Mouse (Mus musculus): Measurements from ENCODE around the gene Fam214b.

Gene Fam214b

DNA sequence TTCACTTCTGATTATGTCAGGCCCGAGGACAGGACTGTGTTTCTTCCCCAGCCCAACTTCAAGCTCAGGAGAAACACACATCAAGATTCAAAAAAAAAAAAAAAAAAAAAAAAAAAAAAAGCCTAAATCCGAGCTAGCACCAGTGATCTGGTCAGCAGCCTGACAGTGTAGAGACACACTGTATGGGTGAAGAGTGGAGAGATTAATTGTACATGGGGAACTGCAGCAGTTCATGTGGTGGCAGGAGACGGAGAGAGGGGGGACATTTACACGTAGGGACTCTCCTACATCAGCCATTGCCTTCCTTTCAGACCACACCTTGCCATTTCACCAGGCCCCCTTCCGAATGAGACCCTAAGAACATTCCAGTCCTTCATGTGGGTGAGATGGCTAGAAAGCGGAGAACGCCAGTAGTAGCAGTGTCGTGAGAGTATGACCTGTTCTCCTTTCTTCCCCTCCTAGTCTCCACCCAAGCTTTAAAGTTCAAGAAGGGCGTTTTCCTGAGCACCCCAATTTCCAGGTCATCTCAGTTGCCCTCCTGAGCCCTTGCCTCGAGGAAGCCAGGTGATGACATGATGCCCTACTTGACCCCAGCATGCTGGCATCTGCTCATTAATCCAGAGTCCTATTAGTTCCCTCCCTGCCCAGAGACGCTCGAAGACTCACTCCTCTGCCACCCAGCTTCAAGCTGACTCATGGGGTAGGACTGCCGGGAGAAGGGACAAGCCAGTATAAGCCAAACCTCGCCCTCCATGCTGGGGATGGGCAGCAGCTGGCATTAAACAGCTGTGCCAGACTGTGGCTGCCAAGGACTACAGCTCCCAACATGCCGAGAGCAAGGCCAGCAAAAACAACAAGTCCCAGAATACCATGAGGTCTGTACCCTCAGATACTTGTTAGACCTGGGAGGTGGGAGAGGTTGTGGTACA, 7.2 kb downstream of the Fam214b start:
- DNase-seq = peak; percentile 71 to 73

DNA sequence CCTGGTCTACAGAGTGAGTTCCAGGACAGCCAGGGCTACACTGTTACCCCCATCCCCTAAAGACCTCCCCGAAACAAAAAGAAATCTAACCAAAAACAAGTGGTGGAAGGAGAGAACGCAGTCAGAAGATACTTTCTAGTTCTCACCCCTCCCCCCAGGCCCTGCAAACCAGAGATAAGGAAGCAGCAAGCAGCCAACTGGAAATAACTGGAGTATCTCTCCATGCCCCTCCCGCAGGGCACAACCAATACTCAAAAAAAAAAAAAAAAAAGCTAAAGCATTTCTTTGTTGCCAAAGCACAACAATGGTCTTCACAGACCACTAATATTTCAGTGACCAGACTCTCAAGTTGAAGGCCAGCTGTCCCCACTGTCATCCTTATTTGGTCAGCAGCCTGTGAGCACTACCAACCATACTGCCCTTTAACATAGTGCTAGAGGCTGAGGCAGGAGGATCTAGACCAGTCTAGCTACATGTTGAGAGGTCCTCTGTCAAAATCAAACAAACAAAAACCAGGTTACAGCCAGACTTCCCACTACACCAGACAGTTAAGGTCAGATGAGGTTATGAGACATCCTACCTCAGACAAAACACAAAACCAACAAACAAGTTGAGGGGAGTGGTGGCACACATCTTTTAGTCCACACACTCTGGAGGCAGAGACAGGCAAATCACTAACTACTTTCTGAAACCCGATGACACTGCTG, 8.0 kb downstream of the Fam214b start:
- DNase-seq = peak in 1 of 2 experiments; percentile 23

DNA sequence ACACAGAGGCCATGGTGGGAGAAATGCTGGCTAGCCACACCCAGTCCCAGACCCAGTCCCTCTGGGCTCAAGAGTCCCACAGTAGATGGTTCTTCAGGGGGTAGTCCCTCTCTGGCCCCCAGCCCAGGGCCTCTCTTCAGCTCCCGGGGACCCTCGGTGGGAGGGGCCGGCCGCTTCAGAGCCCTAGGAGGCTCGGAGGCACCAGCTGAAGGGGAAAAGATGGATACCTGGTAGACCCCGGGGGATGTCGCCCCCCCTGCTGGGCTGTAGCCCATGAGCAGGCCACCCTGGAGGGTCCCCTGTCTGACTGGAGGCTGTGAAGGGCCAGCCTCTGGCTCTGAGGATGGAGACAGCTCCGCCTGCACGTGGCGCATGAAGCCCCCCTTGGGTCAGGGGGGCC, 9.7 kb downstream of the Fam214b start:
- peak in 1 of 2 experiments; percentile 25 for DNase-seq

DNA sequence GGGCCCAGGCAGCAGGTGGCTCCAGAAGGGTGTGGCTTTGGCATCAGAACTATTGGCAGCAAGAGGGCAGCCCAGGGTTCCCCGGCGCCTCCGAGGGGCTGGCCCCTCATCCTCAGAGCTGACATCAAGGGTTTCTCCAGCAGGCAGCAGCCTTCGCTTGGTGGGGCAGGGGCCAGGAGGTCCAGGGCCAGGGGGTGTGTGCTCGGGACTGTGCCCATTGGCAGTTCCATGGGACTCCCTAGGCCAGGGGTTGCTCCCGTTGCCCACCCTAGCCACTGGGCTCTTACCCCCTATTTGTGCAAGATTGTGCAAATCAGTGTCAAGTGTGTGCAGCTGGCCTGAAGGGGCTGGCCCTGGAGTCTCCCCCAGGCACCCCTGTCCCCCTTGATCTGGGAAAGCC, 10.2 kb downstream of the Fam214b start:
- no peak for DNase-seq

DNA sequence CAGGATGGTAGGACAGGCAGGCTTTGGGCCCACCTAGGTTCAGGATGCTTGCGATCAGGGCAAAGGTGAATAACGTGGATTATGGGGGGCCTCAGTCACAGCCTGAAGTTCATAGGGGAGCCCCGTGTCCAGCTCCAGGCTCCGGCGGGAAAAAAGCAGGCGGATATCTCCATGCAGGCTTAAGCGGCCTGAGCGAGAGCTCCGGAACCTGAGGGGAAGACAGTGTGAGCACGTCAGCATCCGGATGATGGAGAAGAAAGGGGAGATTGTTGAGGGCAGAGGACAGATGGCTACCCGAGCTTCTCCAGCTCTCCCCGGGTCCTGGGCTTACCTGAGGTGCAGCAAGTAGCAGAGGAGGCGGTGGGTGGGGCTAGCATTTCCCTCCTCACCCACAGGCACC, 12.5 kb downstream of the Fam214b start:
- no peak for DNase-seq

DNA sequence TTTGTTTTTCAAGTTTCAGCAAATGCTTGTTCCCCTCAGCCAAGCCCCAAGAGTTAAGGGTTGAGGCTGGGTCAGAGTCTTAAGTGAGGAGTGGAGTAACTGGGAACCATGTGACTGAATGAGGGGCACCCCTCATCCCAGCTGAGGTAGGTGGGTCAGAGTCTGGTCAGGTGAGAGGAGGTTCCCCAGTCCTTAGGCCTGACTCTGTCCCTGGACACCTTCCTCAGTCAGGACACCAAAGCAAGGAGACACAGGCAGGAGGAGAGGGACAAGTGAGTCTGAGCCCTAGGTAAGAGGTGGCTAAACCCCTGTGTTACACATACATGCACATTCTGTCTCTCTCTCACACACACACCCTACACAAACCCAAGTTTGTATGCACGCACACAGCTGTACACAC, 13.5 kb downstream of the Fam214b start:
- peak in 1 of 2 experiments; percentile 24 for DNase-seq

DNA sequence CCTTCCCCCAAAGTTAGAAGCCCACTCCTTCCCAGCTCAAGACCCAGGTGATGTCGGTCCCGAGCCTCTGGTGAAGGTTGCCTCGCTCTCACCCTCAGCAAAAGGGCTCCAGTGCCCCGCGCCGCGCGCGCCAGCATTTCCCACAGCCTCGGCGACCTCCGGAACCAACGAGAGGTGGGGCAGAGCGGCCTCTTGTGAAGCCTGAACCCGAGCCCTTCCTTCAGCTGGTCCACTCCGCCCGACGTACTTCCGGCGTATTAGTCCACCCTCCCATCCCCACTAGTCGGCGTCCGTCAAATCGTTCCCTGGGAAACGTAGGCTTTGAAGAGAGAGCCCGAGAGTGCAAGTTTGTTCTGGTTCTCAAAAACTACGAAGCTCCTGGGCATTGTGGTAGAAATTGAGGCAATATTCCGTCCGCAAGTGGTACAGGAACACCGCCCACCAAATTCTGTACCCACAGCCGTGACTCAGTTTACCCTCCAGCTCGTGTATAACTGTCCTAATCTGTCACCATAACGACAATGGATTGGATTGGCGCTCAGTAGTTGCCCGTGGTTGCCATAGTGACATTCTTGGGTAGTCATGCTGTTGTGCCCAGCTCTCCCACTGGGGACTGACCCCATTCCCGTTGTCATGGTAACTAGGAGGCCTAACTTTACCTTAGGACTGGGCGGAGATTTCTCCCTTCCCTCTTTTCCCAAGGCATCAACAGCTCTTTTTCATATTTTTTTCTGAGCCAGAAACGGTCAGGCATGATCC, 14.6 kb downstream of the Fam214b start, which contains the start of gene Stoml2:
Stoml2 (minus strand) TSS at position 474 of the 759 bp plus-strand sequence.
- DNase-seq = peak; percentile 93 to 96

DNA sequence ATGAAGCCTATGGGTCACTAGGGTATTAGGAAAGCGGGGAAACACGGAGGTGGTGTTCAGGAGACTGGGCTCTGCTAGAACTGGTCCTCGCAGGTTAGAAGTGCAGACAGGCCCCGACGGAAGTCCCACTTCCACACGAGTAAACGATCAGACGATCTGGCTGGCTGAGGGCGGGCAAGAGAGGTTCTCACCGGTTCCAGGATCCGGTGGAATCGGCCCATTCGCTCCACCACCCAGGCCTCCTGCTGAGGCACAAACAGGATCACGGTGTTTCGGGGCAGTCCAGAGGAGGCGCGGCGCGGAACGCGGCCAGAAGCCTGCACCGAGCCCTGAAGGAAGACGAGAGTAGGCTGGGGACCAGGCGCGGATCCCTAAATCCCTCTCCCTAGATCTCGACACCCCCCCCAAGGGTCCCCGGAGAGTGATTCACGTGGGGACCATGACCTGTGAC, 15.2 kb downstream of the Fam214b start:
- DNase-seq = no peak

DNA sequence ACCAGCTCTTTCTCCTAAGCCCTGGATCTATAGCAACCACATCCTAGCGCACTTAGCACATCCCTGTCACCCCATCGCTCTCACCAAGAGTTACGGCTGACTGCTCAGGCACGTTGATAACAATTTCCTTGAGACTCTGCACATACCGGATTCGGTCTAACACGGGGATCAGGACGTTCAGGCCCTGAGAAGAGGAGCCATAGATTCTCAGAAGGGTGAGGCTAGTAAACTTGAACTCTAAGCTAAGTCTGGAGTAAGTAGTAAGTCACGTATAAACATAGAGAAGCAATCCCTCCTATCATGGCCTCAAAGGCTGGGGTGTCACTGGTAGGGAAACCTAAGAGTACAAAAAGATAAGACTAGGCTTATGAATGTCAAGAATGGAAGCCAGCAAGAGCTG, 15.7 kb downstream of the Fam214b start:
- DNase-seq = no peak

DNA sequence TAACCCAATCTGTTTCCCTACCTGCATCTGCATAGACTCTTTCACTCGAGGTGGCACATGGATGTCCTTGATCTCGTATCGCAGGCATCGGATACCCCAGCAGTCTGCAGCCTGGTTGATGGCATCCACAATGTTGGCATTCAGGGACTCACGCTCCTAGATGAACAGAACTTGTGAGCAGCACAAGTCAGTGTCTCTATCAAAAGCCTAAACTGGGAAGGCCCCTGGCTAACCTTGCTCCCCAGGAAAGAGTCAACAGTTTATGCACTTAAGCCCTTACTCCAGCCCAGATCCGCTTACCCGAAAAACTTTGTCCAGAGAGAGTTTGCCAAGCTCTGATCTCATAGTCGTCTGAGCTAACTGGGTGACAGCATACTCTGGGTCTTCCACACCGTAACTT, 16.3 kb downstream of the Fam214b start:
- no peak for DNase-seq

DNA sequence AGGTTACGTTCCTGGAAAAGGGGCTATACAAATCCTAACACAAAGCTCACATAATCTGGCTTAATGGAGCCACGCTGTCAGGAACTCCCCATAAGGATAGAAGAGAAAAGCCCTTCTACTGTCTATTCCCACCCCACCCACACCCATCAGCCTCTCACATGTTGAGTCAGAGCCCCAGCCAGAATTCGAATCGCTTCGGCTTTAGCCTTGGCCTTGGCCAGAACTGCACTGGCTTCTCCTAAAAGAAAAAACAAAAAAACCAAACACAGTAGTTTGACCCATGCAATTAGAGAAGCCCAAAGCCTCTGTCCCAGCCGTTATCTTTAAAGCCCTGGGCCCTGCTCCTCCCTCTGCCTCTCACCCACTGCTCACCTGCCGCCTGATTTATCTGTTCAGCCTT, 16.9 kb downstream of the Fam214b start:
- no peak for DNase-seq

DNA sequence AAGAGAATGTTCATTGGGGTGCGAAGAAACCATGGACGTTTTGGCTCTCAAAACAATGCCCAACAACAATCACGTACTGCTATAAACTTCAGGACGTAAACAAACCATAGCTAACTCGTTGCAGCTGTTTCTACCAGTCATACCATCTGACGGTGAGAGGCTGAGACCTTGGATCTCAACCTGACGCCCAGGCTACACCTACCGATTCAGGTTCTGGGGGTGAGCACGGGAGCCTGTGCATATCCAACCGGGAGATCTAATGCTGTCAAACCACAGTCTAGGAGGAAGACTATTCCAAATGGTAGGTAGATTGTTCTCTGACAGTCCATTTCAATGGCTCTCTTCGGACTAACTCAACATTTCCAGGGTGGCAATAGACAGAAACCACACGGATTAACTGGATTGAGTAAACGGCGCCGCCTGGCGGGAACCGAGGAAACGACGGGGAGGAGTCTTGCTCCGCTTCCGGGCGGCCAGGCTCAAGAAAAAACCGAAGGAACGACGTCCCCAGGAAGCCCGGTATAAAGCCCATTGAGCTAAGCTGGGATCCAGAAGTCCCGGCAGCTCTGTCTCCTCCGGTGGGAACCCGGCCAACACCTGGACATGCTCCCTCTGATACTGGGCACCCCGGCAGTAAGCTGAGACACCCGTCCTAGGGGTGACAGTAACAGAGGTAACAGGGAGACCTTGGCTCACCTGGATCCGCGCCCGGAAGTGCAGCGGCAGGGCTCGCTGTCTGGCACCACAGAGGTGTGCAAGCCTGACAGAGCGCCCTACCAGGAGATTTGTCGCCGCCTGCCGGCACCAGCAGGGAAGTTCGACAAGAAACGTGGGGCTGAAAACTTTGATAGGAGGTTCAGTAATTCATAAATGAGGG, 20.7 kb downstream of the Fam214b start, which contains the start of gene Pigo:
Pigo (minus strand) TSS at position 736 of the 877 bp plus-strand sequence.
- DNase-seq = peak; percentile 99

DNA sequence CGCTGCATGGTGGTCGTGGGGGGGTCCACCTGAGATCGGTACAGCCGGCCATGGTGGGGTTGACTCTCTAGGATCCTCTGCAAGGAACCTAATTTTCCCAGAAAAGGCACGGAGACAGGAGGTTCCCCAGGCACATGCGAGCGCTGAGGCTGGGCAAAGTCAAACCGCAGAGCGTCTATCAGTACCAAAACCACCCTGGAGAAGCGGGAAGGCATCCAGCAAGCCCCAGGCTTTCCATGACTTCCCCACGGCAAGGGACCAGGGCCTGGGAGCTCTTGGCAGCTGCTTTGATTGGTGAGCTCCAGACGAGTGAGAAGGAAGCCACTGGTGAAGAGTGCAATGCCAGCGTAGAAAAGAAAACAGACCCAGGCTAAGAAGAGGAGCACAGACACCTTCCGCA, 21.3 kb downstream of the Fam214b start:
- DNase-seq = peak; percentile 47 to 51

DNA sequence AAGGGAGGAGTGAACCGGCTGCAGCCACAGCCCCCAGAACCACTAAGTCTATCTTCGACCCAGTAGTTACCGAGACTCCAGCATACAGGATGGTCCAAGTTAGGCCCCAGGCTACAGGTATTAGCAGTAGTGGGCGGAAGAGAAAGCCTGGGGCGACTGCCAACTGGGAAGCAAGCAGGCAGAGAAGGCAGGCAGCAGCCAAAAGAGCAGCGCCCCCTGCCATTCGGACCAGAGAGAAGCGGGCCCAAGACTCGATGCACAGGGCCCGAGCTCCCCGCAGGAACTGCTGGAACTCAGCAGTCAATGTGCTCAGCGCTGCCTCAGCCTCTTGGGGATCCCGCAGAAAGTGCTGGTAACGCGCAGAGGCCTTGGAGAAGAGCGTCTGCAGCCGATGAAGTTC, 24.7 kb downstream of the Fam214b start:
- peak; percentile 42 to 55 for DNase-seq

DNA sequence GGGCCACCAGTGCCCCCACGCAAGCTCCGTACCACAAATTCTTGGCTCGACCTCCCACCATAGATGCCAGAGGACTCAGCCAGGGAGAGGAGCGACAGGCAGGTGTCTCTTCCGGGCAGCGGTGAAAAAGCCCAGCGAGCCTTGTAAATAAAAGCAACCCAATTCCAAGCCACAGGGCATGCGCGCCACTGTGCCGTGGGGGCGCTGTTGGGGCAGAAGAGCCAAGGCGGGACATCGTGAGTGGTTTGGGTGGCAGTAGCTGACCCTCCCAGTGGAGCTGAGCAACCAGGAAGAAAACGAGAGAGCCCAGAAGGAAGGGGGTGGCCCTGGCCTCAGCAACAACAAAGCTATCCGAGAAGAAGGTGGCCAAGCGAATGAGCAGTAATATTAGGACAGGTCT, 25.1 kb downstream of the Fam214b start:
- DNase-seq = no peak

DNA sequence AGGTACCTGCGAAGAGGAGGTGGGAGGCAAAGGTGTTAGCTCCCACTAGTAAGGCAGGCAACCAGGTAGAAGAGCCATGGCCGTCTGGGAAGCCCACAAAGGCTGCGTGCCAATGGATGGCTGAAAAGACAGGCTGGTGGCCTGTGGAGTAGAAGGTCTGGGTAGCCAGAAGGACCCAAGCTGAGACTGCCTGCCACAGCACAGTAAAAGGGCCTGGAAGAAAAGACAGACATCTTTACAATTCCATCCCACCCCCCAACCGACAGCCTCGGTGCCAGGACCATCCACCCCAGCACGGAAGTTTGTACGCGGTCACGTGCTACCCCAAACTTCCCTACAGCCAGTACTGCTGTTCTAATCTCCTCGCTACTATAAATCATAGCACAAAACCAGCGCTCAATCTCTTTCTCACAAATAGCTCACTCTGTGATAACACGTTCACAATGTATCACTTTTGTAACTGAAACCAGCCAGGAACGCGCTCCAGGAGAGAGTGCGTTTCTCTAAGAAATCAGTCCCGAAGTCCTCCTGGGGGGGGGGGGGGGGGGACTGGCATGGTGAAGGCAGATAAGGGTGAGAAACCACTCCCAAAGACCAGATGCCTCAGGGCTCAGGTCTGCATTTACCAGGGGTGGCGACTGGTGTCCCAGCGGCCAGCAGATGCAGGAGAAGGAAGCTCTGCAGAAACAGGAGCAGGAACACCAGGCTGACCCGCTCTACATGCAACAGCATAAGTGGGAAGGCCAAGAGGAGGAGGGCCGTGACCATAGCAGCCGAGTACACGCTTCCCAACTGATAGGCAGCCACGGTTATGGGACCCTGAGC, 26.2 kb downstream of the Fam214b start:
- no peak for DNase-seq

DNA sequence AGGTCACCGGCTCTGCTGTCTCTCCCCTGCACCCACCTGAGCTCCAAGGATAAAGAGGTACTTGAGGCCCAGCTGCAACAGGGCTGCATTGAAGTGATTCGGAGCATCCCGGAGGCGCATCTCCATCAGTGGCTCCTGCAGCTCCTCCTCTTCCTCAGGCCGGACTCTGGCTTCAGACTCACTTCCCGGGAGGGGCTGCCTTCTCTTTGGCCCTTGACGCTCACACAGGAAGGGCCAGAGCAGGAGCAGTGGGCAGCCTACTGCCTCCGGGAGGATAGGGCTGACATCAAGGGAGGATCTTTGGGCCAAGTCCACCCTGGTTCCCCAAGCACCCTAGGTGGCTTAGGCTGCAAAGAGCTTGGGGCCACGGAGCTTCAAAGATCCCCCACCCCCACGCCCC, 26.8 kb downstream of the Fam214b start:
- no peak for DNase-seq

DNA sequence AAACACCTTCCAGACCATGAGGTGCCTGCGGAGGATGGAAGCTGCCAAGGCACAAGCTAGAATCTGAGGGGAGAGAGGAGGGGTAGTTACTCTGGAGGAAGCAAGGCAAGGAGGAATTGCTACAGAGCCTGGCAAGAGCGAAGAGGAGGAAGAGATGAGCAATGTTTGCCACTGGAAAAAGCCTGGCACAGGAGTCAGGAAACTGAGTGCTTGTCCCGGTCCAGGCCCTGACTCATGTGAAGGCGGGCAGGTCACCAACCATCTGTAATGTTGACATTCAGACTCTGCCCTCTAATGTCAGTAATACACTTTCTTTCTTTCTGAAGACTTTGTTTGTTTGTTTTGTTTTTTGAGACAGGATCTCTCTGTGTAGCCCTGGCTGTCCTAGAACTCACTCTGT, 27.9 kb downstream of the Fam214b start:
- no peak for DNase-seq

DNA sequence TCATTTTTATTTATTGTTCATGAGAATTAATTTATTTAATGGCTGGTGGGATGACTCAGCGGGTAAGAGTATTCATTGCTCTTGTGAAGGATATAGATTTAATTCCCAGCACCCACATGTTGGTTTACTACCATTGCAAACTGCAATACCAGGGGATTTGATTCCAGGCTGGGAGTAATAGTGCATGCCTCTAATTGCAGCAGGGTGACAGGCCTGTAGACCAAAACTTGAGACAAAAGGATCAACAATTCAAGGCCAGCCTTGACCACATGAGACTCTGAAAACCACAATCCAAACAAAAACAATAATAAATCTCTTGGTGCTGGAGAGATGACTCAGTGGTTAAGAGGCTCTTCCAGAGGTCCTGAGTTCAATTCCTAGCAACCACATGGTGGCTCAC, 33.9 kb downstream of the Fam214b start:
- no peak for DNase-seq

DNA sequence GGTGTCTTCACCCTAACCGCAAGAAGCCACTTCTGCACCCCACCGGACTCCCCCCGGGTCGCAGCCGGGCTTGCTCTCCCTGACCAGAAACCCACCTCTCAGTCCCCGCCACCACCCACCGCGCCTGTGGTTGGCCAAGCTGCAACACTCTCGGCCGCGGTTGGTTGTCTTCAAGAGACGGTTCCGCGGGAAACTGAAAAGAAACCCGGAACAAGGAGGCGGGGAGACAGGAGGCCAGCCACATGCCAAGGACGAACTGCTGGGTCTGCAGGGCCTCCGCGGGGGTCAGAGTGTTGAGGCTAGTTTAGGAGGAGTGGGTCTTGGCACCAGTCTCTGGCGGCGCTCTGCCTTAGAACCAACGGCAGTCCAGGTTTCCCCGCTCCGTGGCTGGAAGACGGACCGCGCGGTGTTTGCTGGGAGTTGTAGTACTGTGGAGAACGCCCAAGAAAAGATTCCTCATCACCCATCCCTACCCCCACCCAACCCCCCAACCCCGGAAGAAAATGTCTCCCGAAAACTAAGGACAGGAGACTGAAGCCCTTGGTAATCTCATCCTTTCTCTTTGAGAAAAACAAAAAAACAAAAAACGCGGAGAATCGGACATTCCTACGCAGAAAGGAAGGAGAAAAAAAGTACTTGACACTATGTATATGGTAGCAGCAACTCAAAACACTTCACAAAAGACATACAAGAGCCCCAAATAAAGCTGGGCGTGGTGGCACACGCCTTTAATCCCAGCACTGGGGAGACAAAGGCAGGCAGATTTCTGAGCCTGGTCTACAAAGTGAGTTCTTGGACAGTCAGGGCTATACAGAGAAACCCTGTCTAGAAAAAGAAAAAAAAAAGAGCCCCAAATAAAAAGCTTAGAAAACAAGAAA, 35.6 kb downstream of the Fam214b start, which contains the start of gene Fancg:
Fancg (minus strand) TSS at position 346 of the 878 bp plus-strand sequence.
- DNase-seq = peak; percentile 92 to 95
